In the genomic region with DNA sequence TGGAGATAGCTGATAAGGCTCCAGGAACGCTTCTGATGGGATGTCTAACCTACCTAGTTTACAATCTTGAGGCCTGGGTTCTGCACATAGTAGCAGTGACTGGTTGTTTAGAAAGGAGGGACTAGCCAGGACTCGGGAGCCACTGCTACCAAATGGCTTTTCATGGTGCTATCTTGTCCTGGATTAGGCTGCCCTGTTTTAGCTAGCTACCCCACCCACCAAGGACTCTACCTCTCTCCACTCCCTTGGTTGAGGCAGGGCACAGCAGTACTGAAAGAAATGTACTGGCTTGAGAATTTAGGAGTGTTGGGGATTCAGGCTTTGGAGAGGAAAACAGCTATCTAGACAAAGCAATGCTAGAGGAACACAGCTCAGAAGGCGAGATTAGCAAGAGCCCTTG, we compare ENCODE assay signal across 11 mouse cellular contexts. TPM values are rescaled to one million over a fixed set of nuclear protein-coding genes. Genes with fewer than 3 reads are reported as not detected.
DNase-seq lines count a peak whose midpoint lies in the region; ATAC-seq and TF ChIP-seq lines count a peak whose summit lies in the region.
"Had no signal": no experiment of that assay in that cellular context is flagged by ENCODE, and none has a peak within 500 bp of the region (broad histone marks: within the 10 kb centered on the region; RNA-seq: fewer than 3 reads in every experiment).

No protein-coding gene starts in this region.

- no peaks in the 10 kb centered on the region for H3K36me3 ChIP-seq in forebrain, embryonic 12.5 days (replicated peaks)
- H3K36me3 ChIP-seq in limb, embryonic 11.5 days (ENCODE audit: control insufficient read depth, insufficient read depth, low read length) = no peaks in the 10 kb centered on the region
- no peaks in the 10 kb centered on the region for H3K36me3 ChIP-seq in neural tube, embryonic 13.5 days

- H3K27ac ChIP-seq in left cerebral cortex, adult 2 months = peak overlapping the region; percentile 24; the same call in 1 of the 2 replicates
- H3K27ac ChIP-seq in forebrain, embryonic 12.5 days = no peak overlapping the region
- H3K27ac ChIP-seq in limb, embryonic 11.5 days (replicated peaks; ENCODE audit: low read depth, low read length) = no peak overlapping the region
- H3K27ac ChIP-seq in neural tube, embryonic 13.5 days (replicated peaks) = no peak overlapping the region

- H3K9me3 ChIP-seq in forebrain, embryonic 12.5 days = no peaks in the 10 kb centered on the region
- H3K9me3 ChIP-seq in limb, embryonic 11.5 days (ENCODE audit: control insufficient read depth, low read length) = no peaks in the 10 kb centered on the region
- H3K9me3 ChIP-seq in neural tube, embryonic 13.5 days = no peaks in the 10 kb centered on the region

- no peak for ATAC-seq in forebrain, embryonic 12.5 days (ENCODE audit: low FRiP score)
- ATAC-seq in limb, embryonic 11.5 days (ENCODE audit: insufficient number of reproducible peaks, low FRiP score, low TSS enrichment, low read depth) = no peak
- no peak for ATAC-seq in neural tube, embryonic 13.5 days (ENCODE audit: low read depth)
- ATAC-seq in cerebellum, adult (ENCODE audit: insufficient number of reproducible peaks, low FRiP score, low TSS enrichment) = no peak
- ATAC-seq: inflammation-experienced regulatory T-cells, adult 6 months; Patski had no signal

- peak overlapping the region; percentile 69 for H3K4me2 ChIP-seq in forebrain, embryonic 12.5 days
- peak overlapping the region; percentile 58 for H3K4me2 ChIP-seq in limb, embryonic 11.5 days (ENCODE audit: low read depth, severe bottlenecking)
- peak overlapping the region; percentile 85 for H3K4me2 ChIP-seq in neural tube, embryonic 13.5 days

- peak overlapping the region; percentile 53 for H3K4me3 ChIP-seq in left cerebral cortex, adult 2 months
- H3K4me3 ChIP-seq in forebrain, embryonic 12.5 days (replicated peaks) = peak overlapping the region; percentile 11
- peak overlapping the region; percentile 49 for H3K4me3 ChIP-seq in limb, embryonic 11.5 days (ENCODE audit: low read depth, low read length)
- peak overlapping the region; percentile 53 for H3K4me3 ChIP-seq in neural tube, embryonic 13.5 days

- DNase-seq in left cerebral cortex, adult 2 months (ENCODE audit: extremely low spot score in 1 of 2, low spot score in 2 of 2) = no peak
- DNase-seq in left cerebral cortex, postnatal 4 days = no peak
- DNase-seq in limb, embryonic 11.5 days (ENCODE audit: low spot score) = no peak
- no peak for DNase-seq in right cerebral cortex, postnatal 10 days (ENCODE audit: low spot score in 2 of 2)
- DNase-seq in embryo, embryonic 10 days (ENCODE audit: low spot score) = no peak
- DNase-seq: cerebellum, adult 9-10 months had no signal

- peaks cover 11% of the 10 kb centered on the region for H3K27me3 ChIP-seq in forebrain, embryonic 12.5 days
- no peaks in the 10 kb centered on the region for H3K27me3 ChIP-seq in limb, embryonic 11.5 days (ENCODE audit: control insufficient read depth, insufficient read depth, low read length)
- H3K27me3 ChIP-seq in neural tube, embryonic 13.5 days = peaks cover 5% of the 10 kb centered on the region; the same call in 1 of the 2 replicates
- H3K27me3 ChIP-seq: Patski had no signal

- no peak for TF ChIP-seq CTCF in left cerebral cortex, adult 2 months (IDR thresholded peaks at IDR 0.05)

- intact Hi-C loops in left cerebral cortex, adult 2 months (cut with DNase I) = loop anchor here (10.0 kb wide), 1 partner anchor 317 kb away; a partner anchor contains a TSS
- intact Hi-C loops in left cerebral cortex, postnatal 4 days (cut with DNase I) = loop anchor here (10.0 kb wide), 1 partner anchor 187 kb away; no protein-coding TSS in a partner anchor

- peaks cover 7% of the 10 kb centered on the region for H3K4me1 ChIP-seq in forebrain, embryonic 12.5 days
- peaks cover 11% of the 10 kb centered on the region; the same call in 1 of the 2 replicates for H3K4me1 ChIP-seq in limb, embryonic 11.5 days (ENCODE audit: control insufficient read depth, insufficient read depth, low read length)
- H3K4me1 ChIP-seq in neural tube, embryonic 13.5 days (replicated peaks) = peaks cover 11% of the 10 kb centered on the region; the same call in 1 of the 2 replicates

- 79% methylated on average over 3 of the region's 3 CpGs for WGBS in forebrain, embryonic 12.5 days
- WGBS in limb, embryonic 11.5 days = 48% methylated on average over 3 of the region's 3 CpGs
- WGBS in neural tube, embryonic 13.5 days = 76% methylated on average over 3 of the region's 3 CpGs

- H3K9ac ChIP-seq in forebrain, embryonic 12.5 days = no peak overlapping the region
- H3K9ac ChIP-seq in limb, embryonic 11.5 days (ENCODE audit: low read length) = no peak overlapping the region
- peak overlapping the region; percentile 65; the same call in 1 of the 2 replicates for H3K9ac ChIP-seq in neural tube, embryonic 13.5 days

RNA-seq across cellular contexts. Expression of a gene that starts 57.0 kb away (rescaled TPM):
- total RNA-seq in left cerebral cortex, adult 2 months (2021) = not detected
- total RNA-seq in left cerebral cortex, postnatal 4 days (2021) = not detected
- not detected in 2 replicates for polyA plus RNA-seq in forebrain, embryonic 12.5 days (2016; fragmentation: Nextera tagmentation; extraction: Ambion mirVana)
- not detected in 2 replicates for polyA plus RNA-seq in limb, embryonic 11.5 days (2014; fragmentation: Nextera tagmentation; extraction: Ambion mirVana)
- not detected in 2 replicates for polyA plus RNA-seq in neural tube, embryonic 13.5 days (2015; fragmentation: Nextera tagmentation; extraction: Ambion mirVana)
- polyA plus RNA-seq: inflammation-experienced regulatory T-cells, adult 6 months; Patski had no signal
